Mouse (Mus musculus) ES-E14 (cell line): Measurements from ENCODE around the gene Ltb4r1. TPM values are rescaled to one million over a fixed set of nuclear protein-coding genes. Genes with fewer than 3 reads are reported as not detected.

Experiments used
- DNase-seq: peaks from one replicate; pipeline ENCODE4 v3.0.0-alpha.2; 2013; ENCODE audit warnings: low read depth, low spot score
- H3K27ac ChIP-seq: 2 replicates; pipeline ENCODE4 v1.5.1; 2012; ENCODE audit warnings: low read depth, mild to moderate bottlenecking, low read length, moderate library complexity, mixed read lengths; ENCODE audit not compliant: poor library complexity, insufficient read depth, severe bottlenecking
- H3K36me3 ChIP-seq: 2 replicates; pipeline ENCODE4 v1.6.1; 2012; ENCODE audit warnings: mild to moderate bottlenecking, low read length, moderate library complexity, mixed read lengths; ENCODE audit not compliant: control insufficient read depth, poor library complexity, insufficient read depth, severe bottlenecking
- H3K4me1 ChIP-seq, 2 experiments: fragments of 150-350 bp in 1 of 2; sonication (generic) in 1 of 2; 2 replicates each; pipeline ENCODE4 v1.6.1; 2012; ENCODE audit warnings: low read length in 2 of 2, mild to moderate bottlenecking in 1 of 2, mixed read lengths in 1 of 2; ENCODE audit not compliant: control insufficient read depth in 2 of 2, insufficient read depth in 2 of 2, poor library complexity in 1 of 2
- H3K4me3 ChIP-seq, 2 experiments: fragments of 150-350 bp in 1 of 2; sonication (generic) in 1 of 2; 2 replicates each; pipeline ENCODE4 v1.5.1; 2012; ENCODE audit warnings: low read length in 2 of 2, low read depth in 1 of 2, mild to moderate bottlenecking in 1 of 2, mixed read lengths in 1 of 2; ENCODE audit not compliant: insufficient read depth in 1 of 2, poor library complexity in 1 of 2, severe bottlenecking in 1 of 2
- H3K9ac ChIP-seq: 2 replicates; pipeline ENCODE4 v1.6.1; 2012; ENCODE audit warnings: low read depth, mild to moderate bottlenecking, low read length, mixed read lengths; ENCODE audit not compliant: poor library complexity, insufficient read depth, severe bottlenecking
- H3K9me3 ChIP-seq: fragments of 150-350 bp; sonication (generic); 2 replicates; pipeline ENCODE4 v1.6.1; 2012; ENCODE audit warnings: low read depth, mild to moderate bottlenecking, low read length; ENCODE audit not compliant: control insufficient read depth, insufficient read depth
- CHD2 ChIP-seq: IDR thresholded peaks from 2 replicates; pipeline ENCODE4 v1.6.1; 2014; ENCODE audit warnings: mild to moderate bottlenecking, low read depth, low read length, inconsistent platforms
- HCFC1 ChIP-seq: IDR thresholded peaks from 2 replicates; pipeline ENCODE4 v1.6.1; 2012; ENCODE audit warnings: low read length, inconsistent platforms, borderline replicate concordance; ENCODE audit not compliant: insufficient read depth
- MAFK ChIP-seq: IDR thresholded peaks from 2 replicates; pipeline ENCODE4 v1.6.1; 2014; ENCODE audit warnings: mild to moderate bottlenecking, low read depth, low read length, inconsistent platforms; ENCODE audit not compliant: insufficient read depth
- ZC3H11A ChIP-seq: IDR thresholded peaks from 2 replicates; pipeline ENCODE4 v1.6.1; 2012; ENCODE audit warnings: low read depth, mild to moderate bottlenecking, inconsistent platforms, low read length, borderline replicate concordance
- ZNF384 ChIP-seq: IDR thresholded peaks from 2 replicates; pipeline ENCODE4 v1.6.1; 2012; ENCODE audit warnings: low read depth, low read length, inconsistent platforms
- in situ Hi-C, 2 experiments: fragments of 600-800 bp; cut with MboI; formaldehyde crosslinking; loops; one replicate each; pipeline ENCODE4 v1.15.1; 2025; ENCODE audit warnings: low sequenced_read_pairs in 2 of 2, inconsistent platforms in 1 of 2; ENCODE audit not compliant: unreplicated experiment in 2 of 2
- total RNA-seq: library from RNA; depleted of rRNA; stranded (reverse); fragments of 300-350 nt; gene quantifications from 2 replicates; pipeline ENCODE4 v1.2.3, GENCODE M21; 2012

Ltb4r1 gene
- total RNA-seq, 1 experiment, result 0.67 TPM

- Histone ChIP-seq H3K9ac (no peak overlapping the region), H3K4me3 (no peak overlapping the region), H3K36me3 (no peaks in the 10 kb centered on the region), H3K27ac (no peak overlapping the region), H3K4me1 (peaks cover 0 to 3% of the 10 kb centered on the region in 2 experiments; a peak in 1 of 4 replicates), H3K9me3 (no peaks in the 10 kb centered on the region)
- in situ Hi-C loops, result no loop called here
- TF ChIP-seq MAFK, result no peak
- no peak for TF ChIP-seq ZNF384
- no peak for TF ChIP-seq HCFC1
- no peak for TF ChIP-seq ZC3H11A
- TF ChIP-seq CHD2, result no peak
- no peak for DNase-seq
Measured at GRCm38 (mm10) chr14:55769087-55769703, 3.4 kb downstream of the Ltb4r1 start.

GRCm38 (mm10) chr14:55776711-55777110 lies 10.9 kb downstream of the Ltb4r1 start:
- no peak overlapping the region for H3K9ac ChIP-seq
- H3K36me3 ChIP-seq, result no peaks in the 10 kb centered on the region
- in situ Hi-C loops, result no loop called here
- H3K9me3 ChIP-seq, result no peaks in the 10 kb centered on the region
- TF ChIP-seq HCFC1 (no peak), CHD2 (no peak), ZC3H11A (no peak), MAFK (no peak), ZNF384 (no peak)
- no peak overlapping the region for H3K27ac ChIP-seq
- DNase-seq, result no peak
- H3K4me1 ChIP-seq, result peaks cover 0 to 7% of the 10 kb centered on the region in 2 experiments; a peak in 1 of 4 replicates
- H3K4me3 ChIP-seq, result no peak overlapping the region

GRCm38 (mm10) chr14:55777176-55777575 lies 11.4 kb downstream of the Ltb4r1 start:
- Histone ChIP-seq H3K9me3 (no peaks in the 10 kb centered on the region), H3K36me3 (no peaks in the 10 kb centered on the region), H3K4me1 (peaks cover 0 to 7% of the 10 kb centered on the region in 2 experiments; a peak in 1 of 4 replicates), H3K4me3 (no peak overlapping the region), H3K9ac (no peak overlapping the region), H3K27ac (no peak overlapping the region)
- DNase-seq, result no peak
- TF ChIP-seq ZC3H11A (no peak), MAFK (no peak), CHD2 (no peak), ZNF384 (no peak), HCFC1 (no peak)
- in situ Hi-C loops, result no loop called here

GRCm38 (mm10) chr14:55777806-55778205 lies 12.0 kb downstream of the Ltb4r1 start:
- H3K4me1 ChIP-seq, result peaks cover 0 to 7% of the 10 kb centered on the region in 2 experiments; a peak in 1 of 4 replicates
- in situ Hi-C loops, result no loop called here
- TF ChIP-seq MAFK (no peak), HCFC1 (no peak), ZNF384 (no peak), CHD2 (no peak), ZC3H11A (no peak)
- H3K4me3 ChIP-seq, result no peak overlapping the region
- DNase-seq, result no peak
- no peak overlapping the region for H3K27ac ChIP-seq
- no peaks in the 10 kb centered on the region for H3K36me3 ChIP-seq
- no peaks in the 10 kb centered on the region for H3K9me3 ChIP-seq
- H3K9ac ChIP-seq, result no peak overlapping the region
